Comparison of ENCODE assay signal across 16 mouse cellular contexts in genomic region chr17:24344672-24345071, GRCm38 (mm10). TPM values are rescaled to one million over a fixed set of nuclear protein-coding genes. Genes with fewer than 3 reads are reported as not detected.
DNase-seq lines count a peak whose midpoint lies in the region; ATAC-seq lines count a peak whose summit lies in the region.
"Had no signal": no experiment of that assay in that cellular context is flagged by ENCODE, and none has a peak within 500 bp of the region (broad histone marks: within the 10 kb centered on the region; RNA-seq: fewer than 3 reads in every experiment).

No protein-coding gene starts in this region.

- H3K9ac ChIP-seq in liver, embryonic 13.5 days: no peak overlapping the region
- H3K9ac ChIP-seq: heart, embryonic 15.5 days had no signal

- no peaks in the 10 kb centered on the region for H3K36me3 ChIP-seq in liver, embryonic 13.5 days
- H3K36me3 ChIP-seq in megakaryocyte, embryonic 14.5 days (replicated peaks; ENCODE audit: low read length): no peaks in the 10 kb centered on the region
- H3K36me3 ChIP-seq in forebrain, embryonic 10.5 days (replicated peaks): no peaks in the 10 kb centered on the region
- H3K36me3 ChIP-seq: heart, embryonic 15.5 days; midbrain, embryonic 10.5 days had no signal

- no peaks in the 10 kb centered on the region for H3K9me3 ChIP-seq in liver, embryonic 13.5 days (replicated peaks)
- H3K9me3 ChIP-seq in megakaryocyte, embryonic 14.5 days: no peaks in the 10 kb centered on the region
- H3K9me3 ChIP-seq in forebrain, embryonic 10.5 days: no peaks in the 10 kb centered on the region
- H3K9me3 ChIP-seq: heart, embryonic 15.5 days; midbrain, embryonic 10.5 days had no signal

- 0 out of 2 replicates have a peak overlapping the region, but pooled peaks have one; percentile 12 for H3K4me2 ChIP-seq in liver, embryonic 13.5 days
- H3K4me2 ChIP-seq: heart, embryonic 15.5 days had no signal

- H3K4me1 ChIP-seq in liver, embryonic 13.5 days (replicated peaks): peaks cover 6% of the 10 kb centered on the region; the same call in 1 of the 2 replicates
- no peaks in the 10 kb centered on the region for H3K4me1 ChIP-seq in brown adipose tissue, adult 24 weeks (ENCODE audit: control insufficient read depth, insufficient read depth, insufficient read length, low read length)
- peaks cover 12% of the 10 kb centered on the region for H3K4me1 ChIP-seq in megakaryocyte, embryonic 14.5 days
- peaks cover 4% of the 10 kb centered on the region for H3K4me1 ChIP-seq in forebrain, embryonic 10.5 days
- H3K4me1 ChIP-seq: heart, embryonic 15.5 days; midbrain, embryonic 10.5 days had no signal

- ATAC-seq in liver, embryonic 13.5 days (ENCODE audit: low read depth): peak; percentile 39; the same call in 1 of the 2 replicates

- peaks cover 4% of the 10 kb centered on the region; the same call in 1 of the 2 replicates for H3K27me3 ChIP-seq in liver, embryonic 13.5 days
- H3K27me3 ChIP-seq in megakaryocyte, embryonic 14.5 days (replicated peaks): peaks cover 5% of the 10 kb centered on the region
- H3K27me3 ChIP-seq in forebrain, embryonic 10.5 days (ENCODE audit: poor library complexity, severe bottlenecking): peaks cover 13% of the 10 kb centered on the region

- H3K27ac ChIP-seq in liver, embryonic 13.5 days: no peak overlapping the region
- H3K27ac ChIP-seq in brown adipose tissue, adult 24 weeks (replicated peaks; ENCODE audit: low read depth, low read length): no peak overlapping the region; the same call in 1 of the 2 replicates
- no peak overlapping the region for H3K27ac ChIP-seq in forebrain, embryonic 10.5 days
- H3K27ac ChIP-seq: heart, embryonic 15.5 days; midbrain, embryonic 10.5 days had no signal

- WGBS in liver, embryonic 13.5 days (ENCODE audit: insufficient replicate concordance): 34% methylated on average over 8 of the region's 8 CpGs
- 89% methylated on average over 8 of the region's 8 CpGs for WGBS in forebrain, embryonic 10.5 days

- DNase-seq in liver, embryonic 13.5 days: no peak
- no peak for DNase-seq in liver
- peak; percentile 29 for DNase-seq in thymus, postnatal 4 days
- DNase-seq in forebrain, embryonic 10.5 days (ENCODE audit: extremely low spot score, low spot score): no peak
- DNase-seq in gastrocnemius, postnatal 10 days: no peak
- DNase-seq: adrenal gland, postnatal 14 days; cerebellum, adult 8-10 months; kidney, postnatal 36 days; lung, adult 18-20 months; retina, postnatal 1 day had no signal

- H3K4me3 ChIP-seq in liver, embryonic 13.5 days (replicated peaks): no peak overlapping the region
- peak overlapping the region; percentile 39 for H3K4me3 ChIP-seq in brown adipose tissue, adult 24 weeks (ENCODE audit: insufficient read depth, low read depth, low read length)
- peak overlapping the region; percentile 56 for H3K4me3 ChIP-seq in megakaryocyte, embryonic 14.5 days (replicated peaks)
- no peak overlapping the region for H3K4me3 ChIP-seq in forebrain, embryonic 10.5 days
- H3K4me3 ChIP-seq: heart, embryonic 15.5 days; midbrain, embryonic 10.5 days had no signal

RNA-seq across cellular contexts. Expression of gene Abca17, which starts 6.2 kb away (rescaled TPM):
- polyA plus RNA-seq in liver, embryonic 13.5 days (2015; fragmentation: Nextera tagmentation; extraction: Ambion mirVana): not detected in 2 replicates
- not detected in 2 replicates for polyA plus RNA-seq in brown adipose tissue, adult 24 weeks (2012; ENCODE audit: insufficient read depth, insufficient read length, missing spikeins)
- not detected in 2 replicates for polyA plus RNA-seq in megakaryocyte, embryonic 14.5 days (2012; ENCODE audit: insufficient read depth, low replicate concordance)
- polyA plus RNA-seq in forebrain, embryonic 10.5 days (2016; fragmentation: Nextera tagmentation; extraction: Ambion mirVana): not detected in 2 replicates
- under 1 TPM in 1 of 2 experiments, not detected in 1; 0.05 TPM for total RNA-seq in gastrocnemius, postnatal 10 days (2021)
- total RNA-seq: adrenal gland, postnatal 14 days; gastrocnemius, adult 8-10 months had no signal
- polyA plus RNA-seq: heart, embryonic 15.5 days; stomach, embryonic 16.5 days had no signal

RNA-seq across cellular contexts. Expression of gene Abca3, which starts 7.1 kb away (rescaled TPM):
- 11.4 and 14.8 TPM in 2 replicates for polyA plus RNA-seq in liver, embryonic 13.5 days (2015; fragmentation: Nextera tagmentation; extraction: Ambion mirVana)
- polyA plus RNA-seq in brown adipose tissue, adult 24 weeks (2012; ENCODE audit: insufficient read depth, insufficient read length, missing spikeins): 6.7 and 8.3 TPM in 2 replicates
- 1.9 and 7.6 TPM in 2 replicates for polyA plus RNA-seq in megakaryocyte, embryonic 14.5 days (2012; ENCODE audit: insufficient read depth, low replicate concordance)
- 8.6 and 10.0 TPM in 2 replicates for polyA plus RNA-seq in forebrain, embryonic 10.5 days (2016; fragmentation: Nextera tagmentation; extraction: Ambion mirVana)
- total RNA-seq in gastrocnemius, postnatal 10 days (2021): 10 to 100 TPM; 10.2 to 11.4 TPM

Comparison
In these comparisons a context has a peak if more than half of its experiments do, and no peak if none do; other contexts are left out.
1. H3K4me3 ChIP-seq: peak in brown adipose tissue, adult 24 weeks (single experiment) and megakaryocyte, embryonic 14.5 days (single experiment); none in liver, embryonic 13.5 days (single experiment) and forebrain, embryonic 10.5 days (single experiment).